Mouse (Mus musculus) layer of hippocampus, adult 6 months (tissue): ENCODE measurements around the gene Gm49345. TPM values are rescaled to one million over a fixed set of nuclear protein-coding genes. Genes with fewer than 3 reads are reported as not detected.

ENCODE experiments used
- long read RNA-seq, 2 experiments: library from polyadenylated mRNA; unstranded; transcript quantifications; one replicate each; pipeline ENCODE4 v2.0.0; 2019 to 2020
- polyA plus RNA-seq: library from polyadenylated mRNA; unstranded; fragments of <200 nt; fragmentation: Nextera tagmentation; gene quantifications from 2 replicates; pipeline ENCODE4 v1.2.3, GENCODE M21; 2021

Gene Gm49345
- polyA plus RNA-seq = 1.5 TPM in 1 of 2 replicates, not detected in the other
- long read RNA-seq, experiment 1 = 0 reads
- long read RNA-seq, experiment 2, partial matches to known transcripts = 0 of 3 reads
- long read RNA-seq, experiment 2, other reads (novel, unspliced or antisense) = 3 of 3 reads

DNA sequence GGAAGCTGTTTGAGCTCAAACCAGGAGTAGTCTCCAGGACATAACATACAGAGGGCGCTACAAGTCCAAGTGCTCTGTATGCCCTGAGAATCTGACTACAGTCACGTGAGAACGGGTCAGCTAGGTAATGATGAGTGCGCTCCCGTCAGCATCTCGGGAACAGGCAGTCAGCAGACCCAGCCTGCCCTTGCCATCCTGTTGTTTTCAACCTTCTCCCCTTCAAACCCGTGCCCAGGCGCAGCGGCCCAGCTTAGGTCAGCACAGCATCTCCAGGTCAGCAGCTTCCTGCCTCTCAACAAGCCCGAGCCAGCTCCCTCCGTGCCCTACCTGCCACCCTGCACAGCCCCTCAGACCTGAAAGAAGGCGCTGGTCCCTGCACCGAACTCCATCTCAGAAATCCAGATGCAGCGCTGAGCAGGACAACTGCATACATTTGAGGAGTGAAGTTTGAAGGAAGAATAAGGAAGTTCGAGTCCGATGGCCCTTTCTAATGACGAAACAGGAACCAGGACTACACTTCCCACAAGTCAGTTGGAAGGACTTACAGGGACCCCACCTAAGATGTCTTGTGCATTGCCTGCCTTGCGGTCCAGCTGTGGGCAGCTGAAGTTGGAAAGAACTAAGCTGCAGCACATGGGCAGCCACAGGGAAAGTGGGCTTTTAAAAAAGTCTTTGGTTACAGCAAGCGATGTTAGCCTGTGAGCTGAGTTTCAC, at the start of gene Gm49345, which contains the start of gene Zfp729a:
Gm49345 (minus strand) TSS at position 476 of the 714 bp plus-strand sequence.
Zfp729a (minus strand) TSS at position 498 of the 714 bp plus-strand sequence.

DNA sequence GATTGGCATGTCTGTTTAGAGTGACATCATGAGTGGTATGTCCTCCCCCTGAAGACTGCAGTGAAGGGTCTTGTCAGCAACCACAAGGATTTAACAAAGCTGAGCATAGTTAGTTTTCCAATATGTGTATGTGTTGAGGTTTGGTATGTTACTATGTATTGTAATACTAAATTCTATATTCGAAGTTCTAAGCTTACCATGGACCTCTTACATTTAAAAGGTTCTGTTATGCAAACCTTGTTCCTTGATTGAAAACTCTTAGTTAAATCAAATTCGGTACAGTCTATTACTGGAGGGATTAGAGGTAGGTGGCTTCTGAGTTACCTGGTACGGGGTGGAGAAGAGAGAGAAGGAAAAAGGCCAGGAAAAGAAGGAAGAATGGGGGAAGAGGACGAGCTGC, 49.4 kb upstream of the Gm49345 start, which contains the start of gene Zfp738:
Zfp738 (minus strand) TSS at position 101 of the 400 bp plus-strand sequence.

GRCm38 (mm10) chr13:67609066-67609876, 28.3 kb downstream of the Gm49345 start, which contains the start of gene Zfp729b:
Gene Zfp729b, minus strand, starts transcription at chr13:67609707.

GRCm38 (mm10) chr13:67553730-67554129, 83.8 kb downstream of the Gm49345 start, which contains the start of gene Zfp748:
Gene Zfp748, minus strand, starts transcription at chr13:67553830.

Other genes starting within 250 kb of the Gm49345 start
- 1.0 and 2.2 TPM in 2 replicates for gene Zfp429, start 237.9 kb downstream of the Gm49345 start, polyA plus RNA-seq
- 0.68 and 1.3 TPM in 2 replicates for gene Zfp459, start 216.4 kb downstream of the Gm49345 start, polyA plus RNA-seq
- gene Zfp874a, start 186.1 kb downstream of the Gm49345 start, polyA plus RNA-seq = 5.8 and 7.5 TPM in 2 replicates
- 2.0 and 5.7 TPM in 2 replicates for gene Zfp874b, start 153.5 kb downstream of the Gm49345 start, polyA plus RNA-seq
- 4.1 and 5.1 TPM in 2 replicates for gene Zfp58, start 137.2 kb downstream of the Gm49345 start, polyA plus RNA-seq
- not detected in 2 replicates for gene Gm26965, start 111.6 kb downstream of the Gm49345 start, polyA plus RNA-seq
- 38.7 and 41.4 TPM in 2 replicates for gene Zfp87, start 111.6 kb downstream of the Gm49345 start, polyA plus RNA-seq
- 5.4 and 6.0 TPM in 2 replicates for gene Zfp748, start 83.9 kb downstream of the Gm49345 start, polyA plus RNA-seq
- gene Zfp729b, start 28.1 kb downstream of the Gm49345 start, polyA plus RNA-seq = 2.2 and 2.7 TPM in 2 replicates
- 1.6 and 1.9 TPM in 2 replicates for gene Zfp729a, start within 50 bp of the Gm49345 start, polyA plus RNA-seq
- 6.2 and 7.2 TPM in 2 replicates for gene Zfp738, start 49.3 kb upstream of the Gm49345 start, polyA plus RNA-seq
- gene Zfp65, start 91.4 kb upstream of the Gm49345 start, polyA plus RNA-seq = 2.5 and 3.0 TPM in 2 replicates
- 3.5 and 4.0 TPM in 2 replicates for gene Zfp85, start 117.5 kb upstream of the Gm49345 start, polyA plus RNA-seq
- 1.8 and 2.3 TPM in 2 replicates for gene Zfp493, start 141.9 kb upstream of the Gm49345 start, polyA plus RNA-seq
- gene Zfp273, start 176.0 kb upstream of the Gm49345 start, polyA plus RNA-seq = 2.9 and 3.0 TPM in 2 replicates
- gene Gm10037, start 193.3 kb upstream of the Gm49345 start, polyA plus RNA-seq = 10.1 and 10.3 TPM in 2 replicates
- gene BC048507, start 225.6 kb upstream of the Gm49345 start, polyA plus RNA-seq = not detected in 2 replicates